Mouse (Mus musculus): Measurements from ENCODE around the gene Rspo1.

GRCm38 (mm10) chr4:124970194-124970593, 16.0 kb upstream of the Rspo1 start:
- TF ChIP-seq POLR2A (IDR thresholded peaks at IDR 0.05; ENCODE audit: low read depth, low read length) (no peak), CTCF (IDR thresholded peaks at IDR 0.05; ENCODE audit: extremely low read depth, insufficient read length, insufficient replicate concordance, low read depth, low read length) (no peak)
